Comparison of ENCODE assay signal across 20 mouse cellular contexts in genomic region chr9:106442680-106443079, GRCm38 (mm10). TPM values are rescaled to one million over a fixed set of nuclear protein-coding genes. Genes with fewer than 3 reads are reported as not detected.
DNase-seq lines count a peak whose midpoint lies in the region; ATAC-seq and TF ChIP-seq lines count a peak whose summit lies in the region.
"Had no signal": no experiment of that assay in that cellular context is flagged by ENCODE, and none has a peak within 500 bp of the region (broad histone marks: within the 10 kb centered on the region; RNA-seq: fewer than 3 reads in every experiment).

No protein-coding gene starts in this region.

- no peak overlapping the region for H3K4me2 ChIP-seq in heart, postnatal 0 days (ENCODE audit: low read depth, low read length)
- no peak overlapping the region for H3K4me2 ChIP-seq in CH12.LX (ENCODE audit: insufficient read depth, low read depth, poor library complexity, severe bottlenecking)
- H3K4me2 ChIP-seq: limb, embryonic 15.5 days; neural tube, embryonic 15.5 days had no signal

- H3K27ac ChIP-seq in heart, postnatal 0 days (ENCODE audit: low read depth), result no peak overlapping the region
- H3K27ac ChIP-seq in left cerebral cortex, adult 2 months, result no peak overlapping the region
- no peak overlapping the region for H3K27ac ChIP-seq in CH12.LX (ENCODE audit: insufficient read depth, low read depth)
- H3K27ac ChIP-seq in cortical plate, adult 2 months (ENCODE audit: insufficient read depth, low read length), result no peak overlapping the region
- H3K27ac ChIP-seq: limb, embryonic 15.5 days; neural tube, embryonic 15.5 days had no signal

- TF ChIP-seq RAD21 in CH12.LX (IDR thresholded peaks at IDR 0.05; ENCODE audit: low read depth, low read length), result peak; percentile 19

- ATAC-seq in heart, postnatal 0 days (ENCODE audit: insufficient read depth, low read depth), result no peak
- ATAC-seq: forebrain, embryonic 14.5 days; hindbrain, embryonic 16.5 days had no signal

- H3K27me3 ChIP-seq in heart, postnatal 0 days (ENCODE audit: control insufficient read depth, insufficient read depth, low read length), result no peaks in the 10 kb centered on the region
- no peaks in the 10 kb centered on the region for H3K27me3 ChIP-seq in CH12.LX (replicated peaks)
- H3K27me3 ChIP-seq: limb, embryonic 15.5 days; neural tube, embryonic 15.5 days had no signal

- in situ Hi-C loops in CH12.LX (cut with MboI; ENCODE audit: low pct_ligation_motif_present, low pct_unique_long_range_greater_than_20kb, low sequenced_read_pairs), result no loop called here

- DNase-seq in heart, postnatal 0 days (ENCODE audit: low spot score), result no peak
- DNase-seq in heart, adult 8-10 months (ENCODE audit: low spot score), result no peak
- no peak for DNase-seq in left cerebral cortex, adult 2 months (ENCODE audit: extremely low spot score in 1 of 2, low spot score in 2 of 2)
- no peak for DNase-seq in left cerebral cortex, postnatal 25 days (ENCODE audit: low spot score in 2 of 2)
- DNase-seq in CH12.LX (ENCODE audit: extremely low read depth), result no peak
- no peak for DNase-seq in frontal cortex, postnatal 10 days (ENCODE audit: low spot score in 2 of 2)
- DNase-seq: B cell, adult 2 months; cerebellum, adult 8-10 months; heart, postnatal 4 days; kidney, adult 18-20 months; midbrain, embryonic 14.5 days; right cerebral cortex, postnatal 14 days; spleen, adult 18-20 months; thymus, postnatal 4 days had no signal

- no peak overlapping the region for H3K4me3 ChIP-seq in heart, postnatal 0 days (ENCODE audit: low read depth, low read length)
- H3K4me3 ChIP-seq in left cerebral cortex, adult 2 months, result no peak overlapping the region
- H3K4me3 ChIP-seq in CH12.LX (replicated peaks in 1 of 3; ENCODE audit: low read depth in 2 of 3, low read length in 2 of 3, poor library complexity in 1 of 3), result no peak overlapping the region
- no peak overlapping the region for H3K4me3 ChIP-seq in cortical plate, adult 2 months (ENCODE audit: insufficient read depth, low read length)
- H3K4me3 ChIP-seq: erythroblast, embryonic 14.5 days; limb, embryonic 15.5 days; neural tube, embryonic 15.5 days had no signal

- peak; percentile 29 for TF ChIP-seq CTCF in heart, postnatal 0 days (IDR thresholded peaks at IDR 0.05; ENCODE audit: low read depth)
- peak; percentile 61 for TF ChIP-seq CTCF in left cerebral cortex, adult 2 months (IDR thresholded peaks at IDR 0.05)
- peak in 1 of 2 experiments; percentile 52; a peak in 2 of 4 replicates for TF ChIP-seq CTCF in CH12.LX (conservative IDR thresholded peaks at IDR 0.05 in 1 of 2, IDR thresholded peaks at IDR 0.05 in 1 of 2; ENCODE audit: low read depth in 2 of 2, low read length in 2 of 2)
- TF ChIP-seq CTCF in cortical plate, adult 2 months (IDR thresholded peaks at IDR 0.05; ENCODE audit: extremely low read depth, insufficient read depth, low read length), result peak; percentile 25; the same call in 1 of the 2 replicates

- no peak for TF ChIP-seq POLR2A in CH12.LX (IDR thresholded peaks at IDR 0.05; ENCODE audit: low read depth, low read length)
- no peak for TF ChIP-seq POLR2A in cortical plate, adult 2 months (IDR thresholded peaks at IDR 0.05; ENCODE audit: extremely low read depth, insufficient read depth, low read length)

- TF ChIP-seq EP300 in heart, postnatal 0 days (IDR thresholded peaks at IDR 0.05; ENCODE audit: low read depth), result no peak
- no peak for TF ChIP-seq EP300 in CH12.LX (IDR thresholded peaks at IDR 0.05; ENCODE audit: low read length)

- intact Hi-C loops in left cerebral cortex, adult 2 months (cut with DNase I), result no loop called here
- intact Hi-C loops in left cerebral cortex, postnatal 25 days (cut with DNase I), result no loop called here

- 0 out of 2 replicates have a peak, but pooled peaks cover 3% of the 10 kb centered on the region for H3K36me3 ChIP-seq in heart, postnatal 0 days (replicated peaks; ENCODE audit: control insufficient read depth, insufficient read depth, low read length)
- peaks cover 0 to 34% of the 10 kb centered on the region in 2 experiments for H3K36me3 ChIP-seq in CH12.LX (replicated peaks in 1 of 2; ENCODE audit: control insufficient read depth in 1 of 2, insufficient read depth in 1 of 2, low read length in 1 of 2)

- WGBS in heart, postnatal 0 days, result 72% methylated on average over 5 of the region's 5 CpGs

- no peaks in the 10 kb centered on the region for H3K9me3 ChIP-seq in heart, postnatal 0 days (replicated peaks; ENCODE audit: control insufficient read depth, low read length)
- H3K9me3 ChIP-seq in CH12.LX (replicated peaks; ENCODE audit: low read length), result no peaks in the 10 kb centered on the region
- H3K9me3 ChIP-seq: limb, embryonic 15.5 days; neural tube, embryonic 15.5 days had no signal

- H3K4me1 ChIP-seq in heart, postnatal 0 days (ENCODE audit: control insufficient read depth, insufficient read depth), result peaks cover 2% of the 10 kb centered on the region
- peaks cover 0 to 14% of the 10 kb centered on the region in 2 experiments; a peak in 2 of 4 replicates for H3K4me1 ChIP-seq in CH12.LX (ENCODE audit: control insufficient read depth in 1 of 2, insufficient read depth in 2 of 2)
- peaks cover 2% of the 10 kb centered on the region; the same call in 1 of the 2 replicates for H3K4me1 ChIP-seq in cortical plate, adult 2 months (ENCODE audit: control insufficient read depth, insufficient read depth, low read length)

- H3K79me2 ChIP-seq in CH12.LX (replicated peaks; ENCODE audit: control insufficient read depth, extremely low read depth, insufficient read depth, poor library complexity, severe bottlenecking), result no peaks in the 10 kb centered on the region

- no peak overlapping the region for H3K9ac ChIP-seq in heart, postnatal 0 days (replicated peaks; ENCODE audit: low read depth, low read length)
- no peak overlapping the region for H3K9ac ChIP-seq in CH12.LX (ENCODE audit: insufficient read depth, low read depth)
- H3K9ac ChIP-seq: limb, embryonic 15.5 days; neural tube, embryonic 15.5 days had no signal

- dilution Hi-C loops in CH12.LX (cut with MboI; ENCODE audit: extremely low pct_ligation_motif_present, extremely low pct_unique_long_range_greater_than_20kb, low sequenced_read_pairs), result no loop called here

TF ChIP-seq in CH12.LX, 34 proteins besides CTCF, POLR2A, EP300 and RAD21:
- TF ChIP-seq SMC3 (IDR thresholded peaks at IDR 0.05; ENCODE audit: low read depth, low read length) (0 out of 2 replicates have a peak, but pooled peaks have one; percentile 18), ZMIZ1 (IDR thresholded peaks at IDR 0.05; ENCODE audit: low read depth, low read length) (no peak)

RNA-seq across cellular contexts. Expression of gene Acy1, which starts 4.6 kb away (rescaled TPM):
- 38.5 and 45.3 TPM in 2 replicates for total RNA-seq in heart, postnatal 0 days (2014; rRNA removed; ENCODE audit: low replicate concordance)
- polyA plus RNA-seq in heart, postnatal 0 days (2015; fragmentation: Nextera tagmentation; extraction: Ambion mirVana), result 19.0 and 20.1 TPM in 2 replicates
- 10 to 100 TPM; 23.1 to 28.9 (median 25.7) TPM for total RNA-seq in heart, adult 8-10 months (2022)
- 10 to 100 TPM; 16.0 to 18.7 TPM for total RNA-seq in left cerebral cortex, adult 2 months (2021)
- 10 to 100 TPM; 12.9 to 19.1 TPM for total RNA-seq in left cerebral cortex, postnatal 25 days (2021)
- 76.9 and 77.6 TPM in 2 replicates for total RNA-seq in CH12.LX (2012; rRNA removed)
- total RNA-seq in CH12.LX (2014; rRNA removed), result 51.9 and 55.6 TPM in 2 replicates
- polyA plus RNA-seq in CH12.LX (2012; ENCODE audit: insufficient read length, low read depth), result 103 and 106 TPM in 2 replicates
- 10.7 and 12.1 TPM in 2 replicates for polyA plus RNA-seq in cortical plate, adult 2 months (2012; rRNA removed)

RNA-seq across cellular contexts. Expression of gene Abhd14b, which starts 4.6 kb away (rescaled TPM):
- total RNA-seq in heart, postnatal 0 days (2014; rRNA removed; ENCODE audit: low replicate concordance), result 14.9 and 46.8 TPM in 2 replicates
- 5.3 and 5.9 TPM in 2 replicates for polyA plus RNA-seq in heart, postnatal 0 days (2015; fragmentation: Nextera tagmentation; extraction: Ambion mirVana)
- 10 to 100 TPM in 2 of 4 experiments, 1 to 10 TPM in 2; 6.0 to 11.8 (median 9.6) TPM for total RNA-seq in heart, adult 8-10 months (2022)
- total RNA-seq in left cerebral cortex, adult 2 months (2021), result 10 to 100 TPM; 12.2 to 14.1 TPM
- total RNA-seq in left cerebral cortex, postnatal 25 days (2021), result 1 to 10 TPM; 8.3 to 9.7 TPM
- 3.9 and 5.3 TPM in 2 replicates for total RNA-seq in CH12.LX (2012; rRNA removed)
- 2.9 and 3.6 TPM in 2 replicates for total RNA-seq in CH12.LX (2014; rRNA removed)
- 4.4 and 5.4 TPM in 2 replicates for polyA plus RNA-seq in CH12.LX (2012; ENCODE audit: insufficient read length, low read depth)
- 37.9 and 42.8 TPM in 2 replicates for polyA plus RNA-seq in cortical plate, adult 2 months (2012; rRNA removed)
- polyA plus RNA-seq: erythroblast, embryonic 14.5 days had no signal

RNA-seq across cellular contexts. Expression of gene Abhd14a, which starts 4.8 kb away (rescaled TPM):
- 57.3 and 64.8 TPM in 2 replicates for total RNA-seq in heart, postnatal 0 days (2014; rRNA removed; ENCODE audit: low replicate concordance)
- 45.8 and 47.1 TPM in 2 replicates for polyA plus RNA-seq in heart, postnatal 0 days (2015; fragmentation: Nextera tagmentation; extraction: Ambion mirVana)
- total RNA-seq in heart, adult 8-10 months (2022), result 10 to 100 TPM; 17.5 to 20.6 (median 19.5) TPM
- total RNA-seq in left cerebral cortex, adult 2 months (2021), result 10 to 100 TPM; 38.4 to 38.6 TPM
- total RNA-seq in left cerebral cortex, postnatal 25 days (2021), result 10 to 100 TPM; 40.6 to 44.0 TPM
- total RNA-seq in CH12.LX (2012; rRNA removed), result 20.4 and 20.6 TPM in 2 replicates
- 15.6 and 18.2 TPM in 2 replicates for total RNA-seq in CH12.LX (2014; rRNA removed)
- 23.3 and 26.6 TPM in 2 replicates for polyA plus RNA-seq in CH12.LX (2012; ENCODE audit: insufficient read length, low read depth)
- 88.0 and 94.9 TPM in 2 replicates for polyA plus RNA-seq in cortical plate, adult 2 months (2012; rRNA removed)

RNA-seq across cellular contexts. Expression of gene Pcbp4, which starts 10.4 kb away (rescaled TPM):
- total RNA-seq in heart, postnatal 0 days (2014; rRNA removed; ENCODE audit: low replicate concordance), result 157 and 188 TPM in 2 replicates
- polyA plus RNA-seq in heart, postnatal 0 days (2015; fragmentation: Nextera tagmentation; extraction: Ambion mirVana), result 40.9 and 44.1 TPM in 2 replicates
- total RNA-seq in heart, adult 8-10 months (2022), result 10 to 100 TPM; 72.2 to 76.0 (median 74.5) TPM
- 100 to 1,000 TPM; 202 to 207 TPM for total RNA-seq in left cerebral cortex, adult 2 months (2021)
- total RNA-seq in left cerebral cortex, postnatal 25 days (2021), result 100 to 1,000 TPM; 161 to 166 TPM
- total RNA-seq in CH12.LX (2012; rRNA removed) (41.3 and 44.1 TPM in 2 replicates), CH12.LX (2014; rRNA removed) (34.5 and 44.0 TPM in 2 replicates)
- 51.9 and 54.2 TPM in 2 replicates for polyA plus RNA-seq in CH12.LX (2012; ENCODE audit: insufficient read length, low read depth)
- polyA plus RNA-seq in cortical plate, adult 2 months (2012; rRNA removed), result 304 and 306 TPM in 2 replicates

RNA-seq across cellular contexts. Expression of gene Rpl29, which starts 13.4 kb away (rescaled TPM):
- 783 and 913 TPM in 2 replicates for total RNA-seq in heart, postnatal 0 days (2014; rRNA removed; ENCODE audit: low replicate concordance)
- 504 and 531 TPM in 2 replicates for polyA plus RNA-seq in heart, postnatal 0 days (2015; fragmentation: Nextera tagmentation; extraction: Ambion mirVana)
- 100 to 1,000 TPM; 256 to 304 (median 274) TPM for total RNA-seq in heart, adult 8-10 months (2022)
- 100 to 1,000 TPM; 273 to 308 TPM for total RNA-seq in left cerebral cortex, adult 2 months (2021)
- 100 to 1,000 TPM; 289 to 302 TPM for total RNA-seq in left cerebral cortex, postnatal 25 days (2021)
- 1,844 and 1,867 TPM in 2 replicates for total RNA-seq in CH12.LX (2012; rRNA removed)
- 1,058 and 1,082 TPM in 2 replicates for total RNA-seq in CH12.LX (2014; rRNA removed)
- polyA plus RNA-seq in CH12.LX (2012; ENCODE audit: insufficient read length, low read depth), result 1,042 and 1,257 TPM in 2 replicates
- polyA plus RNA-seq in cortical plate, adult 2 months (2012; rRNA removed), result 666 and 719 TPM in 2 replicates
